Mouse (Mus musculus): ENCODE data around the gene Sdhc.
"Not testable (repeated sequence)": the region's sequence is repeated elsewhere in the genome, so short reads cannot be mapped to it uniquely, and the experiment has no call there.

Sdhc gene

DNA sequence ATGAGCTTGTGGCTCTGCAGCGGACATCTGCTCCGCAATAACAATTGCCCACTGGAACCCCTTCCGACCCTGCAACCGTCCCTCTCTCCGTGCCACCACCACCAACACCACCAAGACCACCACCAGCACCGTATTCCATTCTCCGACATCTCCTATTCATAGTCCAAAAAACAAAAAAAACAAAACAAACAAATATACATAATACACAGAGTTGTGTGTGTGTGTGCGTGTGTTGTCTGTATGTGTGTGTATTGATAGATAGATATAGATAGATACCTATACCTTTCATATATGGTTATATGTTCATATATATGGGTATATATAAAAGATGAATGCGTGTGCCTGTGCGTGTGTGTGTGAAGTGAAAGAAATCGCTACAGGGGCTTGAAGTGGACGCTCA lies 72.0 kb downstream of the Sdhc start:
- not testable (repeated sequence) for DNase-seq

DNA sequence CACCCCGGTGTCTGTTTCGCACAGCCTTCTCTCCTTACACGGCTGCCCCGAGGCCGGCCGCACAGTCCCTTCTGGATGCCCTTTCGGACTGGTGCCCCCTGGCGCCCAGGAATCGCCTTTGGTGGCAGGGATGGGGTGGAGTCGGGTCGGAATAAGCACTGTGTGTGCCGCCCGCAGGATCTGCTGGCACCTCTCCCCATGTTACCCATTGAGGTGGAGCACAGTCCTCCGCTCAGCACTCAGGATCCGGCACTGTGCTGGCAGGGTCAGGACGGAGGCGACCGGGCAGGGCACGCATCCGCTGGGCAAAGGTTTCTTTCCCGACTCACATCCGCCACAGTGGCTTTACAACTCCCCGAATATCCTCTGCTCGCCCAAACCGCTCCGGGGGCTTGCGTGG lies 72.4 kb downstream of the Sdhc start:
- DNase-seq: peak; percentile 53 to 64

- DNase-seq: not testable (repeated sequence)
Measured at GRCm38 (mm10) chr1:171077192-171077591, 73.2 kb downstream of the Sdhc start.

Data from kidney, postnatal 4 days (tissue).